In the genomic region with DNA sequence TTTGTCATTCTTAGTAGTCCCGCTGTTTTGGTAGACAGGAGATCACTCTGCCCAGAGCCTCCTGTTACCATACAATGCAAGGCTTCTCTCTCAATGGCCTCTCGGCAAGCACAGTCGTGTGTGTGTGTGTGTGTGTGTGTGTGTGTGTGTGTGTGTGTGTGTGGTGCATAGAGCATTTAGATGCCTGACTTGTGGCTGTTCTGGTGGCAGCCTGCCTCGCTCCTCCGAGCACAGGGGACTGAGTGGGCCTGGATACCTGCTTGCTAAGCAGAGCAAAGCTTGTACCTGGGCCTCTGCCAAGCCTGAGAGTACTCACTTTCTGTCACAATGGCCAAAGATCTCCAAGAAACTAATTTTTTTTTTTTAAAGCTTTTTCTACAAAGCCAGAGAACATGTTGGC, we compare ENCODE assay signal across 10 mouse cellular contexts.
DNase-seq lines count a peak whose midpoint lies in the region; ATAC-seq lines count a peak whose summit lies in the region.
"Had no signal": no experiment of that assay in that cellular context is flagged by ENCODE, and none has a peak within 500 bp of the region (broad histone marks: within the 10 kb centered on the region; RNA-seq: fewer than 3 reads in every experiment).

No protein-coding gene starts in this region.

- intact Hi-C loops in heart, postnatal 36 days (cut with DNase I) = loop anchor here (10.0 kb wide), 1 partner anchor 1324 kb away; no protein-coding TSS in a partner anchor

- no peaks in the 10 kb centered on the region for H3K36me3 ChIP-seq in forebrain, embryonic 16.5 days (ENCODE audit: control insufficient read depth, insufficient read depth)
- H3K36me3 ChIP-seq in stomach, embryonic 16.5 days (ENCODE audit: control insufficient read depth, insufficient read depth, low read length) = no peaks in the 10 kb centered on the region
- H3K36me3 ChIP-seq: embryonic facial prominence, embryonic 13.5 days had no signal

- ATAC-seq in forebrain, embryonic 16.5 days = 0 out of 2 replicates have a peak, but pooled peaks have one; percentile 38
- ATAC-seq in stomach, embryonic 16.5 days (ENCODE audit: insufficient read depth, low FRiP score) = no peak

- peaks cover 7% of the 10 kb centered on the region for H3K4me1 ChIP-seq in forebrain, embryonic 16.5 days (replicated peaks; ENCODE audit: control insufficient read depth, insufficient read depth, low read length)
- H3K4me1 ChIP-seq in stomach, embryonic 16.5 days (ENCODE audit: control insufficient read depth, insufficient read depth, low read length) = peaks cover 17% of the 10 kb centered on the region; the same call in 1 of the 2 replicates

- no peaks in the 10 kb centered on the region for H3K9me3 ChIP-seq in forebrain, embryonic 16.5 days (ENCODE audit: control insufficient read depth, low read length)
- no peaks in the 10 kb centered on the region for H3K9me3 ChIP-seq in stomach, embryonic 16.5 days (replicated peaks; ENCODE audit: control insufficient read depth, low read length)
- H3K9me3 ChIP-seq: embryonic facial prominence, embryonic 13.5 days had no signal

- no peak overlapping the region for H3K27ac ChIP-seq in forebrain, embryonic 16.5 days (ENCODE audit: low read length)
- peak overlapping the region; percentile 47; the same call in 1 of the 2 replicates for H3K27ac ChIP-seq in stomach, embryonic 16.5 days (ENCODE audit: low read length)
- H3K27ac ChIP-seq: embryonic facial prominence, embryonic 13.5 days; liver, embryonic 14.5 days had no signal

- H3K27me3 ChIP-seq in forebrain, embryonic 16.5 days (replicated peaks; ENCODE audit: control insufficient read depth, insufficient read depth, low read length) = no peaks in the 10 kb centered on the region
- no peaks in the 10 kb centered on the region for H3K27me3 ChIP-seq in stomach, embryonic 16.5 days (ENCODE audit: control insufficient read depth, insufficient read depth, low read length)
- H3K27me3 ChIP-seq: embryonic facial prominence, embryonic 13.5 days had no signal

- no peak overlapping the region for H3K4me2 ChIP-seq in forebrain, embryonic 16.5 days (ENCODE audit: low read length)
- no peak overlapping the region for H3K4me2 ChIP-seq in stomach, embryonic 16.5 days (ENCODE audit: low read depth, low read length)

- DNase-seq in lung, postnatal 10 days = peak; percentile 14
- DNase-seq in lung, postnatal 36 days = no peak
- peak; percentile 27 to 67 for DNase-seq in kidney, postnatal 36 days
- DNase-seq in urinary bladder, adult 18-20 months (ENCODE audit: low spot score in 2 of 2) = no peak
- DNase-seq in heart, postnatal 36 days = no peak
- DNase-seq: adrenal gland, postnatal 14 days had no signal

- 16% methylated on average over 5 of the region's 5 CpGs for WGBS in forebrain, embryonic 16.5 days
- WGBS in stomach, embryonic 16.5 days = 62% methylated on average over 5 of the region's 5 CpGs

- no peak overlapping the region for H3K4me3 ChIP-seq in forebrain, embryonic 16.5 days (replicated peaks; ENCODE audit: low read length)
- no peak overlapping the region for H3K4me3 ChIP-seq in stomach, embryonic 16.5 days (replicated peaks; ENCODE audit: low read length)
- H3K4me3 ChIP-seq: embryonic facial prominence, embryonic 13.5 days had no signal

- peak overlapping the region; percentile 41; the same call in 1 of the 2 replicates for H3K9ac ChIP-seq in forebrain, embryonic 16.5 days (replicated peaks; ENCODE audit: low read depth, low read length)
- no peak overlapping the region for H3K9ac ChIP-seq in stomach, embryonic 16.5 days (ENCODE audit: low read length)
- H3K9ac ChIP-seq: embryonic facial prominence, embryonic 13.5 days; liver, embryonic 14.5 days had no signal

Comparison
In these comparisons a context has a peak if more than half of its experiments do, and no peak if none do; other contexts are left out.
1. DNase-seq: peak in lung, postnatal 10 days (single experiment) and kidney, postnatal 36 days (2 of 2); none in lung, postnatal 36 days (single experiment), urinary bladder, adult 18-20 months (0 of 2) and heart, postnatal 36 days (0 of 2).